Mouse (Mus musculus) midbrain, postnatal 0 days (tissue): ENCODE data around the gene Gm3012. TPM values are rescaled to one million over a fixed set of nuclear protein-coding genes. Genes with fewer than 3 reads are reported as not detected.
"Not testable (repeated sequence)": the region's sequence is repeated elsewhere in the genome, so short reads cannot be mapped to it uniquely, and the experiment has no call there.

ENCODE experiments used
- ATAC-seq: fragments of 200-750 bp; cut with Nextera tagmentation; 2 replicates; pipeline ENCODE4 v1.8.0; 2017; ENCODE audit warnings: moderate number of reproducible peaks, mild to moderate bottlenecking, moderate TSS enrichment, moderate library complexity; ENCODE audit not compliant: low FRiP score
- DNase-seq: peaks from one replicate; pipeline ENCODE4 v3.0.0-alpha.2; 2015; ENCODE audit warnings: low spot score
- H3K27ac ChIP-seq: fragments of 300-500 bp; sonication (generic); 2 replicates; pipeline ENCODE4 v1.5.1; 2014; ENCODE audit warnings: low read depth, mild to moderate bottlenecking, low read length, mixed read lengths
- H3K27me3 ChIP-seq: fragments of 300-500 bp; sonication (generic); 2 replicates; pipeline ENCODE4 v1.6.1; 2014; ENCODE audit warnings: low read length, control low read depth, mixed read lengths; ENCODE audit not compliant: insufficient read depth
- H3K36me3 ChIP-seq: fragments of 300-500 bp; sonication (generic); 2 replicates; pipeline ENCODE4 v1.6.1; 2014; ENCODE audit warnings: low read length, control low read depth, mixed read lengths; ENCODE audit not compliant: insufficient read depth
- H3K4me1 ChIP-seq: fragments of 300-500 bp; sonication (generic); 2 replicates; pipeline ENCODE4 v1.6.1; 2014; ENCODE audit warnings: mild to moderate bottlenecking, control low read depth, antibody characterized with exemption, low read length, mixed read lengths; ENCODE audit not compliant: insufficient read depth
- H3K4me2 ChIP-seq: fragments of 300-500 bp; sonication (generic); 2 replicates; pipeline ENCODE4 v1.6.1; 2014; ENCODE audit warnings: low read depth, mild to moderate bottlenecking, low read length, mixed read lengths; ENCODE audit not compliant: poor library complexity, severe bottlenecking
- H3K4me3 ChIP-seq: fragments of 300-500 bp; sonication (generic); 2 replicates; pipeline ENCODE4 v1.5.1; 2014; ENCODE audit warnings: low read depth, mild to moderate bottlenecking, low read length, moderate library complexity
- H3K9ac ChIP-seq: fragments of 300-500 bp; sonication (generic); replicated peaks from 2 replicates; pipeline ENCODE4 v1.6.1; 2014; ENCODE audit warnings: mild to moderate bottlenecking, low read length, moderate library complexity, mixed read lengths; ENCODE audit not compliant: poor library complexity, severe bottlenecking
- H3K9me3 ChIP-seq: fragments of 300-500 bp; sonication (generic); 2 replicates; pipeline ENCODE4 v1.6.1; 2016; ENCODE audit warnings: low read length, control low read depth
- WGBS: fragments of 180-500 bp; shearing (Covaris S2); extraction: QIAGEN DNeasy Blood & Tissue Kit; methylation state at CpG from one replicate; pipeline ENCODE4 v1.1.7; 2014; 5-methylcytosine and 5-hydroxymethylcytosine counted together
- polyA plus RNA-seq: library from polyadenylated mRNA; unstranded; fragments of >200 nt; fragmentation: Nextera tagmentation; extraction: Ambion mirVana; gene quantifications from 2 replicates; pipeline ENCODE4 v1.2.1, GENCODE M21; 2015
- total RNA-seq: library from RNA; depleted of rRNA; stranded (reverse); fragments of >200 nt; gene quantifications from 2 replicates; pipeline ENCODE4 v1.2.3, GENCODE M21; 2014; rRNA removed

Gene Gm3012
- not detected in 2 replicates for total RNA-seq
- not detected in 2 replicates for polyA plus RNA-seq

- not testable (repeated sequence) for H3K4me3 ChIP-seq, H3K4me2 ChIP-seq, H3K4me1 ChIP-seq, H3K27me3 ChIP-seq, DNase-seq, H3K27ac ChIP-seq, ATAC-seq, H3K36me3 ChIP-seq, H3K9ac ChIP-seq, H3K9me3 ChIP-seq
- no CpG with 5 or more reads among the region's 2 CpGs for WGBS
These were observed at the start of gene Gm3012 for GRCm38 (mm10) chr14:3634212-3634611. Gene Gm3012, plus strand, starts transcription at chr14:3634512.

GRCm38 (mm10) chr14:3651730-3652129, 17.4 kb downstream of the Gm3012 start, which contains the start of gene Gm3020:
Gene Gm3020, plus strand, starts transcription at chr14:3652030.
- WGBS: no CpG with 5 or more reads among the region's 32 CpGs
- not testable (repeated sequence) for DNase-seq, ATAC-seq

DNA sequence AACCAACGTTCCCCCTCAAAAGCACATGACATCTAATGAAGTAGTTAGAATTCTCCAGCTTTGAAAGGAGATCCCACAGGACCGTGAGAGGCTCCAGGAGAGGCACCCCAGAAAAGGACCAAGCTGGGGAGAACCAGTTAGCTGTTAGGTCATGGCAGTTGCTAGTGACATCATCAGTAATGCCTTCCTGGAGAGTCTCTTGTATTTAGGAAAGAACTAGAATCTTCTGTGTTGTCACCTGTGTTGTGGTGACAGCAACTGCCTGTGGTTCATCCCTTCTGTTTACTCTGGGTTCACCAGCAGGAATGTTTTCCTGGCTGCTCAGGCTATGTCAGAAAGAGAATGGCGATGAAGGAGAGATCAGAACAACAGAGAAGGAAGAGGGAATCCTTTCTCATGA, 54.2 kb downstream of the Gm3012 start, which contains the start of gene Gm3043:
Gene Gm3043 (plus strand): TSS at position 301 of the 400 bp plus-strand sequence.
- H3K36me3 ChIP-seq, H3K9me3 ChIP-seq, H3K27me3 ChIP-seq, H3K27ac ChIP-seq, H3K4me2 ChIP-seq, H3K4me3 ChIP-seq, H3K4me1 ChIP-seq, H3K9ac ChIP-seq, ATAC-seq, DNase-seq: not testable (repeated sequence)
- WGBS: no CpG with 5 or more reads among the region's 3 CpGs

More at GRCm38 (mm10) chr14:3651730-3652129, 17.4 kb downstream of the Gm3012 start, which contains the start of gene Gm3020:
- H3K36me3 ChIP-seq, H3K4me3 ChIP-seq, H3K4me1 ChIP-seq, H3K9me3 ChIP-seq, H3K27me3 ChIP-seq, H3K9ac ChIP-seq, H3K27ac ChIP-seq, H3K4me2 ChIP-seq: not testable (repeated sequence)

Other genes starting within 250 kb of the Gm3012 start
- gene Gm10413, start 239.4 kb upstream of the Gm3012 start, total RNA-seq: not detected in 2 replicates
- gene Gm10413, start 239.4 kb upstream of the Gm3012 start, polyA plus RNA-seq: not detected in 2 replicates
- 4.7 and 10.7 TPM in 2 replicates for gene Gm10409, start 221.9 kb upstream of the Gm3012 start, total RNA-seq
- gene Gm10409, start 221.9 kb upstream of the Gm3012 start, polyA plus RNA-seq: 24.1 and 27.6 TPM in 2 replicates
- gene Gm3005, start 206.4 kb upstream of the Gm3012 start, total RNA-seq: 9.8 and 10.5 TPM in 2 replicates
- 12.6 and 13.9 TPM in 2 replicates for gene Gm3005, start 206.4 kb upstream of the Gm3012 start, polyA plus RNA-seq
- not detected in 2 replicates for gene Gm10408, start 185.1 kb upstream of the Gm3012 start, total RNA-seq
- gene Gm10408, start 185.1 kb upstream of the Gm3012 start, polyA plus RNA-seq: 0.12 TPM in 1 of 2 replicates, not detected in the other
- 4.7 and 10.7 TPM in 2 replicates for gene Gm3020, start 17.5 kb downstream of the Gm3012 start, total RNA-seq
- gene Gm3020, start 17.5 kb downstream of the Gm3012 start, polyA plus RNA-seq: 24.1 and 27.6 TPM in 2 replicates
- gene Gm3043, start 54.3 kb downstream of the Gm3012 start, total RNA-seq: not detected in 2 replicates
- gene Gm3043, start 54.3 kb downstream of the Gm3012 start, polyA plus RNA-seq: not detected in 2 replicates
- 5.3 and 6.8 TPM in 2 replicates for gene Gm3002, start 175.6 kb downstream of the Gm3012 start, total RNA-seq
- gene Gm3002, start 175.6 kb downstream of the Gm3012 start, polyA plus RNA-seq: 4.4 and 6.3 TPM in 2 replicates
- not detected in 2 replicates for gene Gm3033, start 211.7 kb downstream of the Gm3012 start, total RNA-seq
- gene Gm3033, start 211.7 kb downstream of the Gm3012 start, polyA plus RNA-seq: 0.29 TPM in 1 of 2 replicates, not detected in the other
- not detected in 2 replicates for gene Gm2916, start 249.7 kb downstream of the Gm3012 start, total RNA-seq
- gene Gm2916, start 249.7 kb downstream of the Gm3012 start, polyA plus RNA-seq: not detected in 2 replicates